Mouse (Mus musculus) forebrain, postnatal 0 days (tissue): Measurements from ENCODE around the gene Them5. TPM values are rescaled to one million over a fixed set of nuclear protein-coding genes. Genes with fewer than 3 reads are reported as not detected.

ENCODE experiments used
- ATAC-seq: fragments of 200-750 bp; cut with Nextera tagmentation; 2 replicates; pipeline ENCODE4 v1.8.0; 2017; ENCODE audit warnings: mild to moderate bottlenecking, moderate library complexity
- DNase-seq: peaks from one replicate; pipeline ENCODE4 v3.0.0-alpha.2; 2015
- H3K27ac ChIP-seq: fragments of 300-500 bp; sonication (generic); 2 replicates; pipeline ENCODE4 v1.5.1; 2014; ENCODE audit warnings: low read depth, mild to moderate bottlenecking, antibody characterized with exemption, low read length, moderate library complexity, mixed read lengths
- H3K27me3 ChIP-seq: fragments of 300-500 bp; sonication (generic); 2 replicates; pipeline ENCODE4 v1.6.1; 2014; ENCODE audit warnings: mild to moderate bottlenecking, low read length, mixed read lengths; ENCODE audit not compliant: insufficient read depth
- H3K36me3 ChIP-seq: fragments of 300-500 bp; sonication (generic); 2 replicates; pipeline ENCODE4 v1.6.1; 2014; ENCODE audit warnings: mild to moderate bottlenecking, moderate library complexity; ENCODE audit not compliant: insufficient read depth
- H3K4me1 ChIP-seq: fragments of 300-500 bp; sonication (generic); 2 replicates; pipeline ENCODE4 v1.6.1; 2014; ENCODE audit warnings: antibody characterized with exemption; ENCODE audit not compliant: insufficient read depth
- H3K4me2 ChIP-seq: fragments of 300-500 bp; sonication (generic); 2 replicates; pipeline ENCODE4 v1.6.1; 2014; ENCODE audit warnings: low read depth, mild to moderate bottlenecking, moderate library complexity
- H3K4me3 ChIP-seq: fragments of 300-500 bp; sonication (generic); 2 replicates; pipeline ENCODE4 v1.5.1; 2014; ENCODE audit warnings: low read depth, low read length, mixed read lengths
- H3K9ac ChIP-seq: fragments of 300-500 bp; sonication (generic); 2 replicates; pipeline ENCODE4 v1.6.1; 2014; ENCODE audit warnings: mild to moderate bottlenecking
- H3K9me3 ChIP-seq: fragments of 300-500 bp; sonication (generic); 2 replicates; pipeline ENCODE4 v1.6.1; 2016; ENCODE audit warnings: low read length
- CTCF ChIP-seq: sonication (generic); IDR thresholded peaks from 2 replicates; pipeline ENCODE4 v1.5.1; 2016; ENCODE audit warnings: antibody characterized with exemption, control low read depth, low read depth
- WGBS: fragments of 180-500 bp; shearing (Covaris S2); extraction: QIAGEN DNeasy Blood & Tissue Kit; methylation state at CpG from one replicate; pipeline ENCODE4 v1.1.7; 2014; 5-methylcytosine and 5-hydroxymethylcytosine counted together
- polyA plus RNA-seq: library from polyadenylated mRNA; unstranded; fragments of >200 nt; fragmentation: Nextera tagmentation; extraction: Ambion mirVana; gene quantifications from 2 replicates; pipeline ENCODE4 v1.2.1, GENCODE M21; 2015
- total RNA-seq: library from RNA; depleted of rRNA; stranded (reverse); fragments of >200 nt; gene quantifications from 2 replicates; pipeline ENCODE4 v1.2.3, GENCODE M21; 2014

Them5 gene
- total and polyA plus RNA-seq, 2 experiments from 2014 or later: not detected

GRCm38 (mm10) chr3:94375861-94376260 is 34.0 kb downstream of the Them5 start:
- Histone ChIP-seq H3K4me1 (0 out of 2 replicates have a peak, but pooled peaks cover 4% of the 10 kb centered on the region), H3K27ac (no peak overlapping the region), H3K9me3 (no peaks in the 10 kb centered on the region), H3K9ac (no peak overlapping the region), H3K36me3 (no peaks in the 10 kb centered on the region), H3K4me3 (no peak overlapping the region), H3K4me2 (no peak overlapping the region), H3K27me3 (no peaks in the 10 kb centered on the region)
- no peak for ATAC-seq
- TF ChIP-seq CTCF: no peak
- WGBS: 57% methylated on average over 5 of the region's 5 CpGs
- no peak for DNase-seq

GRCm38 (mm10) chr3:94377028-94377923 is 35.4 kb downstream of the Them5 start:
- H3K9ac ChIP-seq: no peak overlapping the region
- ATAC-seq: no peak
- H3K9me3 ChIP-seq: no peaks in the 10 kb centered on the region
- no peak for DNase-seq
- H3K4me3 ChIP-seq: no peak overlapping the region
- H3K4me2 ChIP-seq: no peak overlapping the region
- TF ChIP-seq CTCF: no peak
- H3K36me3 ChIP-seq: no peaks in the 10 kb centered on the region
- H3K4me1 ChIP-seq: 0 out of 2 replicates have a peak, but pooled peaks cover 4% of the 10 kb centered on the region
- no peak overlapping the region for H3K27ac ChIP-seq
- H3K27me3 ChIP-seq: no peaks in the 10 kb centered on the region
- WGBS: 27% methylated on average over 13 of the region's 13 CpGs

- DNase-seq: no peak
- no peaks in the 10 kb centered on the region for H3K27me3 ChIP-seq
- no peaks in the 10 kb centered on the region for H3K36me3 ChIP-seq
- H3K4me3 ChIP-seq: no peak overlapping the region
- H3K9me3 ChIP-seq: no peaks in the 10 kb centered on the region
- H3K4me1 ChIP-seq: no peaks in the 10 kb centered on the region
- no peak for TF ChIP-seq CTCF
- no peak overlapping the region for H3K4me2 ChIP-seq
- H3K9ac ChIP-seq: no peak overlapping the region
- no peak overlapping the region for H3K27ac ChIP-seq
- ATAC-seq: no peak
- 25% methylated on average over 9 of the region's 9 CpGs for WGBS
Measured at GRCm38 (mm10) chr3:94379831-94380510, 38.1 kb downstream of the Them5 start.

- H3K9ac ChIP-seq: no peak overlapping the region
- ATAC-seq (no peak), DNase-seq (no peak)
- H3K4me1 ChIP-seq: no peaks in the 10 kb centered on the region
- no peak overlapping the region for H3K27ac ChIP-seq
- no peaks in the 10 kb centered on the region for H3K36me3 ChIP-seq
- H3K27me3 ChIP-seq: no peaks in the 10 kb centered on the region
- TF ChIP-seq CTCF: no peak
- H3K4me3 ChIP-seq: no peak overlapping the region
- no peak overlapping the region for H3K4me2 ChIP-seq
- 79% methylated on average over 5 of the region's 5 CpGs for WGBS
- H3K9me3 ChIP-seq: no peaks in the 10 kb centered on the region
Measured at GRCm38 (mm10) chr3:94382308-94382707, 40.4 kb downstream of the Them5 start.

- Histone ChIP-seq H3K27me3 (no peaks in the 10 kb centered on the region), H3K9me3 (no peaks in the 10 kb centered on the region), H3K9ac (no peak overlapping the region), H3K4me1 (no peaks in the 10 kb centered on the region), H3K4me3 (no peak overlapping the region), H3K4me2 (no peak overlapping the region), H3K27ac (no peak overlapping the region), H3K36me3 (no peaks in the 10 kb centered on the region)
- DNase-seq (no peak), ATAC-seq (no peak)
- WGBS: 78% methylated on average over 3 of the region's 3 CpGs
- TF ChIP-seq CTCF: no peak
Measured at GRCm38 (mm10) chr3:94383476-94383875, 41.6 kb downstream of the Them5 start.

- Histone ChIP-seq H3K27me3 (no peaks in the 10 kb centered on the region), H3K36me3 (no peaks in the 10 kb centered on the region), H3K27ac (no peak overlapping the region), H3K4me2 (no peak overlapping the region), H3K4me1 (no peaks in the 10 kb centered on the region), H3K4me3 (no peak overlapping the region), H3K9ac (no peak overlapping the region), H3K9me3 (no peaks in the 10 kb centered on the region)
- no peak for TF ChIP-seq CTCF
- WGBS: 70% methylated on average over 4 of the region's 4 CpGs
- DNase-seq (no peak), ATAC-seq (no peak)
Measured at GRCm38 (mm10) chr3:94386671-94387070, 44.8 kb downstream of the Them5 start.

- Histone ChIP-seq H3K9me3 (no peaks in the 10 kb centered on the region), H3K36me3 (no peaks in the 10 kb centered on the region), H3K9ac (no peak overlapping the region), H3K4me1 (no peaks in the 10 kb centered on the region), H3K4me3 (no peak overlapping the region), H3K27me3 (no peaks in the 10 kb centered on the region), H3K4me2 (no peak overlapping the region), H3K27ac (no peak overlapping the region)
- 94% methylated on average over 10 of the region's 10 CpGs for WGBS
- no peak for DNase-seq
- no peak for ATAC-seq
- no peak for TF ChIP-seq CTCF
Measured at GRCm38 (mm10) chr3:94387391-94387790, 45.5 kb downstream of the Them5 start.
